Mouse (Mus musculus) gonadal fat pad, adult 2 months (tissue): ENCODE measurements around the gene Pde4d. TPM values are rescaled to one million over a fixed set of nuclear protein-coding genes. Genes with fewer than 3 reads are reported as not detected.

Experiments
- DNase-seq: peaks from one replicate; pipeline ENCODE4 v3.0.0-alpha.2; 2012; ENCODE audit warnings: low read depth
- polyA plus RNA-seq: library from polyadenylated mRNA; depleted of rRNA; stranded (reverse); fragments of >200 nt; gene quantifications from 2 replicates; pipeline ENCODE4 v1.2.3, GENCODE M21; 2012

Pde4d gene
- polyA plus RNA-seq, 1 experiment, result 10.0 TPM

DNA sequence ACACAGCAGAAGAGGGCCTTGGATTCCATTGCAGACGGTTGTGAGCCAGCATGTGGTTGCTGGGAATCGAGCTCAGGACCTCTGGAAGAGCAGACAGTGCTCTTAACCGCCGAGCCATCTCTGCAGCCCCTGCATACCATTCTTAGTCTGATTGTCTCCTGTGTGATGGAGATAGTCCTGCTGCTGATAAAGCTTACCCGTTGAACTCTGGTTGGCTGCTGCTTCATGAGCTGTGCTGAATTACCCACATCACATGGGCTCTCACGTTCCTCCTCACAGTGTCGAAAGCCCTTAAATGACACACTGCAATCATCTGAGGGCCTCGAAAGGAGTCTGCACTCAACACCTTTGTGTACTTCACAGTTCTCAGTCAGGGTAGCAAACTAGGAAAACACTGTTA lies 1468.9 kb downstream of the Pde4d start:
- DNase-seq, result no peak

DNA sequence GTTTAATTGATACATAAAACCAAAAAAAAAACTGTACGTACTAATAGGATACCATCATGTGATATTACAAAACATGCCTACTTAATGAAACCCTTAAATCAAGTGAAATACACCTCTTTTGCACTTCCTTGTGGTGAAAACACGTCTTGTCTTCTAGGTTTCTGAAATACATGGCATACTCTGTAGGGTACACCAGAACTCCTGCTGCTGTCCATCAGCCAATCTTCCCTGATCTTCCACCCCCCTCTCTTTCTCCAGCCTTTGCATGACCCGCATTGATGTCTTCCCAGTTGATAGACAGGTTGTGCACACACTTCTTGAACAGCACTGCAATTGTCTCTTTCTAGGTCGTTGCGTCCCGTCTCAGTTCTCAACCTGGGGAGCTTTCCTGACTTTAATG lies 1470.5 kb downstream of the Pde4d start:
- no peak for DNase-seq

DNA sequence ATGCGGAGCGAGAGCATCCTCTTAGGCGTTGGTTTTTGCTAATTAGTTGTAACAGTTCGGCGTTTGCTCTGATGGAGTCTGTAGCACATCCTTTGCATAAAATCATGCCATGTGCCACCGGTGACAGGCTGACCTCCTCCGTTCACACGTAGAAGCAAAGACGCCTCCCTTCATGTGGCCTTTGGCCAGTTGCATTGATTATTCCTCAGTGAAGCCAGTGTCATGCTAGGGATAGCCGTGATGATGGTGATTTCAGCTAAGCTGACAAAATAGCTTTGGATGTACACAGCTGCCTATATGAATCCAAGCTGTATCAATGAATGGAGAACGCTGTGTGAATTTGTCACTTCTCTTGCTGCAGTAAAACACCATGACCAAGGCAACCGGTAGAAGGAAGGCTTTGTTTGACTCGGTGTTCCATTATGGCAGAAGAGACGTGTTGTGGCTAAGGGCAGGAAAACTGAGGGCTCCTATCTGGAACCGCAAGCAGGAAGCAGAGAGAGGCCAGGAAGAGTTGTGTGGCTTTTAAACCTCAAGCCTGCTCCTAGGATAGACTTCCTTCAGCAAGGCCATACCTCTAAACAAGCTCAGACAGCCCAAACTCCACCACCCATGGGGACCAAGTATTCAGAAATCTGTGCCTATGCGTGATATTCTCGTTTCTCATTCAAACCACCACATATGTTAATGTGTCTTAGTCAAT lies 1471.7 kb downstream of the Pde4d start:
- DNase-seq, result no peak

DNA sequence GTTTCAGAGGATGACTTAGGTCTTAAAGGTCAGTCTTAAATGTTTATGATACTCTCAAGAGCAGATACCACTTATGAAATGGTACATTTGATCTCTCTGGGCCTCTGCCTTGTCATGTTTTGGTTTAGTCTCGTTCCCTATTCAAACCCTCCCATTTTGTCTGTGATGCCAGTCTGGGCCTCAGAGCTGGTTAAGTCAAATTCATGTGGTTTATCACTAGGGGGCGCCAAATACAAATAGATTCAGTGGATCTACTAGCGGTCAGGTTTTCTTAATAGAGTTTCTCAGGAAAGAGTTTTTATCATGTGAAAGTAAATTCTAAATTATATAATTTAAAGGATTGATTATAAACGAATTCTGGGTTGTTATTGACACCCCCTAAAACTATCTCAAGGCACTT lies 1472.5 kb downstream of the Pde4d start:
- DNase-seq, result no peak

DNA sequence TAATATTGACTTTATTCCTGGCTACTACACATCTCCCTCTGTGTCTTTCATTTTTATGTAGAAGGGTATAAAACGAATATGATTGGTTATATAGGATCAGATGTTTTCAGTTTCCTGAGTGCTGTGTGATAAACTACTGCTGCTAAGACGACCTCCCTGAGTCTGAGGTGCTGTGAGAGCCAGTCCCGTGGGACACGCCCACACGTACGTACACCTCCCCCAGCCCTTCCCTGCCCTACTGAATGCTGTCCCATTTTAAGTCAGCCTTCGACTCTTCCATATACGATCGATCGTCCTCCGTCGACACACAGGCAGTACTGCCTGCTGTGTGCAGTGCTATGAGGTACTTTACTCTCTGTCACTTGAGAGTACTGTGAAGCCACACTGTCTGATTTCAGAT lies 1473.0 kb downstream of the Pde4d start:
- no peak for DNase-seq

DNA sequence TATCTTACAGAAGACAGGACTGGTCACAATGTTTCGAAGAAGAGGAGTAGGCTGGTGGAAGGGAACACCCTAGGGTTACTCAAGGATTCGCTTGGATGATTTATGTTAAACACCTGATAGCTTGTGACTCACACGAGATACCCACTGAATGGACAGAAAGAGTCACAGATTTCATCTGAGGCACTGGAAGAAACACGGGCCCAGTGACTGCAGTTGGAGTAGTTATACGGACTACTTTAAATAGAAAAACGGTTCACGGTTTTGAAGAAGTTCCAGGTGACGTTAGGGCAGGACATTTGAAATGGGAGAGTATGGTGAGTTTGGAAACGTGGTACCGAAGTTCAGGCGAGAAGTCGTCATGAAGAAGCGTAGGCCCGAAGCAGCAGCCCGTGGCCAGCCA lies 1475.0 kb downstream of the Pde4d start:
- DNase-seq, result no peak

DNA sequence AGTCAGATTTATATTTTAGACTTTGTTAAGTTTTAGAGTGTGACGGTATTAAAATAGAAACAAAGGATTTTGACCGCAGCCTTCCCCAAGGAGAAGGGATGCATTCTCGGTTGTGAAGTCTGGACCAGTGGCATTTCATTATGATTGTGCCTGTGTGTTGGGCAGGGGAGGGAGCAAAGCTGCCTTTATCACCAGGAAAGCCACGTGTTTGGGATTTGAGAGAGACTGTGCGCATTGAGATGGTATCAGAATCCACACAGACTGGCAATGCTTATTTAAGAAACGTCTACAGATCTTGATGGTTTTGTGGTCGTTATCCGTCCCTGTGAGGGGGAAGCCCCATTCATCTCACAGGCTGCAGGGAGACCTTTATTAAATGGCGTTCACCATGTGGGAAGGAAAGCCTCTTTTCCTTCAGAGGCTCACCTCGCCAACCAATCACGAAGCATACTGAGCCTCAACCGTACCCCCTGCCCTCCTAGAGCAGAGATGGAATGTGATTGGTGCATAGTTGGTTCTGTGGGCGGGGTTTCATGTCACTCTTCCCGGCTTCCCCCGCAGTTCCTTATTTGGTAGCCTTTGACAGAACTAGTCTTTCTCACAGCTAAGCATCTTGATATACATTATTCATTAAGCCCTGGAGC lies 1476.7 kb downstream of the Pde4d start:
- DNase-seq, result no peak

DNA sequence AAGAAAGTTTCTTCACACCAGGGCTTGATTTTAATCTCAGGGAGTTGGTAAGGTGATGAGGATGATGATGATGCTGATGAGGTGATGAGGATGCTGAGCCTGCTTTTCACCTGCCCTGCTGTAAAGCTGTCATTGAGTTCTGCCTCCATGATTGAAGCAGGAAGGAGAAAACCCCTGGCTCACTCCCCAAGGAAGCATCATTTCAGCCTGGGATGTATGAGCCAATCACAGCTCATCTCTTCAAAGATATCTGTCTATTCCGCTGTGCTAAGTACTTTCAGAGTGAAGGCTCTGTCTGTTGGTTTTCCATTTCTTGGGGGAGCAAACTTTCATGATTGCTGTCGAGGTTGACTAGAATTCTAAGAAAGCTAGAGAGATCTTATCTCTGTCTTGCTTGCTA lies 1478.0 kb downstream of the Pde4d start:
- DNase-seq, result no peak

DNA sequence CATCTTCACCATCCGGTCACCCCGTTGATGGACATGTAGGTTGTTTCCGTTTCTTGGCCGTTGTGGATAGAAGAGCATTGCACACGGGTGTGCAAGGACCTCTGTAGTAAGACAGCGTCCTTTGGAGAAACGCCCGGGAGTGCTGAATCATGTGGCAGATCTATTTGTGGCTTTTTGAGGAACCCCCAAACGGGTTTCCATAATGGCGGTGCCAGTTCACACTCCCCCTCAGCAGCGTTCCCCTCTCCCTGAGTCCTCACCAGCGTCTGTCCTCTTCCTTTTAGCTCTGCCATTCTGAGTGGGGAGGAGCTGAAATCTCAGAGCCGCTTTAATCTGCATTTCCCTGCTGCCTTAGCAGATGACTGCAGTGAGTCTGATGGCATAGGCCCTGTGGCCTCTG lies 1482.9 kb downstream of the Pde4d start:
- DNase-seq, result no peak

DNA sequence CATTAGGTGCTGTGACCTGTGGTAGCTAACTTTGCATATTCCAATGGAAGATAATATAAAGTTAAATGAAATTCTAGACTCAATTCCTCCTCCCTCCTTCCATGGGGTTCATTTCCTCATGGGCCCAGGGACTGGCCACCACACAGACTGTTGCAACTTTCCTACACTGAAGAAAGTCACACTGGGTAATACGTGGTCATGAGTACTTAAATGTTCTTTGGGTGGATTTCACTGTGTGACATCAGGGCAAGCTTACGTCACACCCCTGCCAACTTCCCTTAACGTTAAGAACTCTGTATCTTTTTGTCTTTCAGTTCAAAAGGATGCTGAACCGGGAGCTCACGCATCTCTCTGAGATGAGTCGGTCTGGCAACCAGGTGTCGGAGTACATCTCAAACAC lies 1483.8 kb downstream of the Pde4d start:
- no peak for DNase-seq

DNA sequence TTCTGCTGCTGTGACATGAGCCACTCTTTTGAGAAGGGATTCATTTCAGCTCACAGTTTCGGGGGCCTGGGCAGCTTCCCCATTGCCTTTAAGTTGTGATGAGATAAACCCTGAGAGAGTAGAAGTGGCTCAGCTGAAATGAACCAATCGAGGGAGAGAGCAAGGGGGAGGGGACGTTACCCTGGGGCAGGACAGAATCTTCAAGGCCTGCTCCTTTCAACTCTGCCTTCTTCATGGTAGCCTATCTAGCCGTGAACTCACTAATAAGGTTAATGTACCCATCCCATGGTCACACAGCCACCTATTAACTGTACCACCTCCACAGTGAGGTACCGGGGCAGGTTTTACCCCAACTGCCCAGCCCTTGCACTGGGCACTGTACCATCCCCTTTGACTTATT lies 1487.1 kb downstream of the Pde4d start:
- no peak for DNase-seq

DNA sequence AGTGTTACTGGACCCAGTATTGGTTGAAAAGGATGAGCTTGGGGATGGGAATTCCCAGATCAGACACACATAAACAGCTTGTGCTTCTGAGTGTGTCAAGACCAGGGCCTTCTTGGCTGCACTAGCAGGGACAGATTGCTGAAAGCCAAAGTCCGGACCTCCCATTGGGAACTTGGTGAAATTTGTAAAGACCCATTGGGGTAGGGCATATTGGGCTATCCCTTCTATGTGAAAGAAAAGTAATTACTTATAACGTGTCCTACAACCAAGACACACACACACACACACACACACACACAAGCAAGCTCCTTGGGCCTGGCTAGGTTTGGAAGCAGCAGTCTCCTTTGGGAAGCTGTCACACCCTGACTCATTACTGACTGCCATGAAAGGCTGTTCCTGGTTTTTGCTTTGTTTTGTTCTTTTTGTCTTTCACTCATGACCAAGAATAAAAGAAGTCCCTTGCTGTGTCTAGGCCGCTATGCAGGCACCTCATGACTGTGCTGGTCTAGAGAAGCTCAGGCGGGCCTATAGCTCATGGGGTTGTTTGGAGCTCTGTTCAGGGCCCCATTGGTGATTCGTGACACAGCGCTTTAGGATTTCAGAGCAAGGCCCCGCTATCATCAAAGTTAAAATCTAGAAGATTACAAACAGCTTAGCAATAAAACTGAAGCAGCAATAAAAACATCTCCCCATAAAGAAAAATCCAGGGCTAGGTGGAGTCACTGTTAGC lies 1495.2 kb downstream of the Pde4d start:
- DNase-seq, result no peak

DNA sequence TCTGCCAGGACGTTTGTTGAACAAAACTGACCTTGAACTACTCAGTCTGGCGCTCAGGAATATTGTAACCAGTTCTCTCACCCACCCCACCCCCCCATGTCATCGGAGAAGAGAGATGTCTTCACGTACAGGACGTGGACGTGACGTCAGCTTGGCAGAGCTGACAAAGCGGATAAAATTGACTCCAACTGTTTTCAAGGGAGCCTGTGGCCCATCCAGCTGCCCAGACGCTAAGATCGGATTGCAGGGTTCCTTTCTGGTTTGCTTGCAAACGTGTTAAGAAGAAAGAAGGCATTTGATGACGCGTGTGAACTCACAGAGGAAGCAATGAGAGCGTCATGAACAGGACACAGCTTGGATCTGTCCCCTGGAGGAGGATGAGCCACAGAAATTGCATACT lies 1501.7 kb downstream of the Pde4d start:
- no peak for DNase-seq

DNA sequence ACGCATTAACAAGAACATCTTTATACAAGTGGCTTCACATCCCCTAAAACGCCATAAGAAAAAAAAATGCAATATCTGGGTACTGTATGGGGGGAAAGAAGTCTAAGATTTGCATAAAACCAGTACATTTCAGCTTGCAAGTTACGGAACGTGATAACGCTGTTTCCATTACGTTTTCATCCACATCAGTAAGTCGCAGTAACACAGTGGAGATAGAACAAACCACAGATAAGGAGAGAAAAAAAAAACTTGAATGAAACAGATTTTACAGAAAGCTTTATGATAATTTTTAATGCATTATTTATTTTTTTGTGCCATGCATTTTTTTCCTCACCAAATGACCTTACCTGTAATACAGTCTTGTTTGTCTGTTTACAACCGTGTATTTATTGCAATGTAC lies 1504.4 kb downstream of the Pde4d start:
- no peak for DNase-seq

DNA sequence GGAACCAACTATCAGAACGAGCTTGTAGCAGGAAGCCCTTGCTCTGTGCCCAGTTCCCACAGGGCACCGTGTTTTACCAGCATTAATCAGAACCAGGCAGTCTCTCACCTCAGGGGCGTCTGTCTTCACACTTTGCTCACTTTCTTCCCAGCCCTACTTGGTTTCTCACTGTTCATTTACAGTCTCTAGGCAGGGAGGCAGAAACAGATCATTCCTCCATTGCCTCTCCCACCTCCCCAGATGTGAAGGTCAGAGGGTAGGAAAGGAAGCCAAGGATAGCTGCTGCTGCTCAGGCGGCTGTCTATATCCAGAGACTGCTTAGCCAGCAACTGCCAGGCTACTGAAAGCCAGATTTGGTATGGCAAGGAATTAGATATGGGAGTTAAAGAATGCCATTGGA lies 1508.2 kb downstream of the Pde4d start:
- no peak for DNase-seq

DNA sequence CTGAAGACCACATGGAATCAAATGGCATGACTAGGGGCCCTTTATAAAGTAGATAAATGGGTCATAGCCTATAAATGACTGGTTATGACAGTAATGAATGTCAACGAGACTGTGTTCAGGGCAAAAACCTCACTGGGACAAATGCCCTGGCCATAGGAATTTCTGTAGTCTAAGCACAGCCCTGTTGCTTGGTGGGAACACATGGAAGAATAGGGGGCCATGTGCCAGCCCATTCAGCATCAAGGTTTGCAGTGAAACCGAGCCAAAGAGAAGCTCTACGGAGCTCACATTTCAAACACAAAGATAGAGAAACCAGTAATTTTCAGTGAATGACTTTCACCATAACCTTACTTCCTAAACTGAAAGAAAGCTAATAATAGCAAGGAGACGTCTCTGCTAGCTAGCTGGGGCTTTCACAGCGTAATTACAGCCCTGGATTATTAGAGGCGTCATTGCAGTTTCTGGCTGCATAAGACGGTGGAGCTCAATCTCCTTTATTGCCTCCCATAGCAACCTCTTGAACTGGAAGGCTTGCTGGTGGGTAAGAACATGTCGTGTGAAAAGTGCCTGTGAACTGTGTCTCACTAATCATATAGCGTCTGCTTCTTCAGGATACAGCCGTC lies 1533.2 kb downstream of the Pde4d start:
- no peak for DNase-seq

DNA sequence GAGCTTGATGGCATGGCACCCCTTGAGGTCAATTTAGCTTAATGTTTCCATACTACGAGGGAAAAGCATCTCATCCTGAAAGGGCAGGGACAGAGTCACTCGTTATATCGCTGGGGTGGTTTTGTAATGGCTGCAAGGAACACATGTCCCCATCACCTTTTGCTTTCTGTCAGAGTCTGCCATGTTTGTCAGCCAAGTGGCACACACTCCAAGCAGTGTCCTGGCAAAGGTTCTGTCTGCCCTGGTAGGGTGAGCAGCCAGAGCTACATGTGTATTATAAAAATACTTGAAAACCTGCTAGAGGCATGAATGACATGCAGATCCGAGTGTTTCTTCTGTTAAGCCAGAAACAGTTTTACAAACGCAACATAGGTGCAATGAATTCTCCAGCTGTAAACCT lies 1535.7 kb downstream of the Pde4d start:
- no peak for DNase-seq

DNA sequence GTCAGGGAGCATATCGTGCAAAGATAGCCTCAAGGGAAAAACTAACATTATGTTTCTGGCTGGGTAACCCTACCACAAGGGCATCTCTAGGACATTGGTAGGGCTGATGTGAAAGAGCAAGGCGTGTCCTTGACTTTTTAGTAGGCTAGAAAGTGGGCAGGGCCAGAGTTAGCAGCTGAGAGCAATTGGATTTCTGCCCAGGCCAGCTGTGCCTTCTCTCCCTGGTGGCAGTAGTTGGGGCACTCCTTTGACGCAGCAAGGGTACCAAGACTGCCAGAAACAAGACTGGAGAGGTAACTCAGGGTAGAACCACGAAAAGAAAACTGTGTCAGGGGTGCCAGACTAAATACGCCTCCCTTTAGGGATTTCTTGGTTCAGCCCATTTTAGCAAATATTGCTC lies 1536.1 kb downstream of the Pde4d start:
- no peak for DNase-seq

DNA sequence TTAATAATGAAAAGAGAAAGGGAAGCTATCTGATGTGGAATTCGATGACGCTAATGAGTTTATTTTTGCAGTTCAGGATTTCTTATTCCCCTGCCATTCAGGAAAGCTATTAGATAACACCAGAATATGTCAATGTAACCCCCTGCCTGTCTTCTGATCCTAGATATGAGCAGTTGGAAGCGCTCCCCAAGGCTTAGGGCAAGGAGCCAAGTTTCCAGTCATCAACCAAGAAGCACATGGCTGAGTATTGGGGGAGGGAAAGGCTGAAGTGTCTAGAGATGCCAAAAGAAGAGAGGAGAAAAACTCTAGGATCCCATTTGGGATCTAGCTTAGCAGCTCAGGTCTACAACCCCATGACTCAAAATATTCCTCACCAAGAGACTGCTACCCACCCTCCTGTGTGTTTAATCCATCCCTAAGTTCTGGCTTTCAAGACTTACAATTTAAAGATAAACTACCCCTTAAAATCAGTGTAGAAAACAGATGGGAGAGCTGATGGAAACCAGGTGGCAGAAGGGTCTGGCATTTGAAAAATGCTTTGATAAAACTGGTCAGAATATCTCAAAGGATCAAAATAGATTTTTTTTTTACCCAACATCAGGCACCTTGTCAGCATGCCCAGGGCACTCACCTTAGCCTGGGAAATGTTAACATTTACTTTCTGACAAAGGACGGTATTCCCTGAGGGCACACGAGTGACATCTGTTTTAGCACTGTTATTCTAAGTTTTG lies 1543.2 kb downstream of the Pde4d start:
- DNase-seq, result no peak

DNA sequence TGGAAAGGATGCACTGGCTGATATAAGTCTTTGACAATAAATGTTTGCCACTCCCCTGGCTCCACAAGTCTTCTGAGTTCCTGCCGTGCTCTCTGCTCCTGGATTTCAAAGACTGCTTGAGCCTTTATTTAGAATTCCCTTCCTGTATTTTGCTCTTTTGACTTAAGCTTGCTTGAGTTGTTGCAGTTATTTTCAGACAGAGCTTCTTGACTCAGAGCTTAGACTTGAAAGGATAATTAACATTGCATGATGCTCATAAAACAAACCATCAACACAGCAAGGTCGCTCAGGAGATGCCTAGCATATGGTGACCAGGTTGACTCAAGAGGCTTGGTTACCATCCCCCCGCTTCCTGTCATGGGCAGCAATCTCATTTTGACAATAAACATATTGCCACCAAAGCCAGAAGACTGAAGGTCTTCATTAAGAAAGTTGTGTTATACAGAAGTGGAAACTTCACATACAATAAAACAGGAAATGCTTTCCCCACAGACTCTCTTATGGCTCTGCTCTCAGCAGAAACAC lies 1544.6 kb downstream of the Pde4d start:
- DNase-seq, result no peak

DNA sequence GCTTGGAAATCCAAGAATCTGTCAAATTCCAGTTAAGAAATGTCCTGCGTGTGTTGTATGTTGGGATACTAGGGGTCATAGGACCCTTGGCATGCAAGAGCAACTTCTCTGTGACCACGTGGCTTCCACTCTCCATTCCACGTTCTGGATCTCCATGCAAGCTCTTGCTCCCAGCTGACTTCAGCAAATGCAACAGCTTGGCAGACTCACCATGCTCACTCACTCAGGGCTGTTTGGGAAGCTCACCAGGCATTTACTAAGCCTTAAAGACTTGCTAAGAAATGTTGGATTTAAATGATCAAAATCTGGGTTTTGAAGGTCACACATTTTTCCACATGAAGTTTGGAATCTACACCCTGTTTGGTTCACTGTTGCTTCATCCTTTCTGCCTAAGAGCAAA lies 1552.3 kb downstream of the Pde4d start:
- no peak for DNase-seq
